Mouse (Mus musculus) kidney, embryonic 14.5 days (tissue): ENCODE measurements around the gene Lsm7. TPM values are rescaled to one million over a fixed set of nuclear protein-coding genes. Genes with fewer than 3 reads are reported as not detected.
"Not testable (repeated sequence)": the region's sequence is repeated elsewhere in the genome, so short reads cannot be mapped to it uniquely, and the experiment has no call there.

Experiments used
- ATAC-seq: fragments of 200-750 bp; cut with Nextera tagmentation; 2 replicates; pipeline ENCODE4 v1.8.0; 2017; ENCODE audit warnings: moderate number of reproducible peaks, mild to moderate bottlenecking, moderate TSS enrichment, moderate library complexity; ENCODE audit not compliant: low FRiP score, low TSS enrichment
- H3K27ac ChIP-seq: fragments of 300-500 bp; sonication (generic); 2 replicates; pipeline ENCODE4 v1.5.1; 2014; ENCODE audit warnings: low read depth, mild to moderate bottlenecking, low read length, moderate library complexity, mixed read lengths
- H3K27me3 ChIP-seq: fragments of 300-500 bp; sonication (generic); 2 replicates; pipeline ENCODE4 v1.6.1; 2014; ENCODE audit warnings: mild to moderate bottlenecking, low read length; ENCODE audit not compliant: control insufficient read depth, insufficient read depth
- H3K36me3 ChIP-seq: fragments of 300-500 bp; sonication (generic); 2 replicates; pipeline ENCODE4 v1.6.1; 2014; ENCODE audit warnings: low read length, mixed read lengths; ENCODE audit not compliant: control insufficient read depth, insufficient read depth
- H3K4me1 ChIP-seq: fragments of 300-500 bp; sonication (generic); 2 replicates; pipeline ENCODE4 v1.6.1; 2014; ENCODE audit warnings: low read length, mixed read lengths; ENCODE audit not compliant: control insufficient read depth, insufficient read depth
- H3K4me2 ChIP-seq: fragments of 300-500 bp; sonication (generic); replicated peaks from 2 replicates; pipeline ENCODE4 v1.6.1; 2014; ENCODE audit warnings: low read depth, mild to moderate bottlenecking, low read length
- H3K4me3 ChIP-seq: fragments of 300-500 bp; sonication (generic); 2 replicates; pipeline ENCODE4 v1.5.1; 2014; ENCODE audit warnings: mild to moderate bottlenecking, low read length
- H3K9ac ChIP-seq: fragments of 300-500 bp; sonication (generic); 2 replicates; pipeline ENCODE4 v1.6.1; 2014; ENCODE audit warnings: low read depth, mild to moderate bottlenecking, low read length, moderate library complexity
- H3K9me3 ChIP-seq: fragments of 300-500 bp; sonication (generic); 2 replicates; pipeline ENCODE4 v1.6.1; 2016; ENCODE audit warnings: low read length; ENCODE audit not compliant: control insufficient read depth
- WGBS: fragments of 180-500 bp; shearing (Covaris S2); extraction: QIAGEN DNeasy Blood & Tissue Kit; methylation state at CpG from one replicate; pipeline ENCODE4 v1.1.7; 2014; 5-methylcytosine and 5-hydroxymethylcytosine counted together
- polyA plus RNA-seq: library from polyadenylated mRNA; unstranded; fragments of >200 nt; fragmentation: Nextera tagmentation; extraction: Ambion mirVana; gene quantifications from 2 replicates; pipeline ENCODE4 v1.2.1, GENCODE M21; 2014

Lsm7 gene
- polyA plus RNA-seq, 1 experiment from 2014 or later: 365 TPM

- WGBS: 45% methylated on average over 8 of the region's 8 CpGs
- H3K27me3 ChIP-seq: no peaks in the 10 kb centered on the region
- H3K9me3 ChIP-seq: no peaks in the 10 kb centered on the region
- peaks cover 5% of the 10 kb centered on the region; the same call in 1 of the 2 replicates for H3K4me1 ChIP-seq
- no peak overlapping the region for H3K4me2 ChIP-seq
- no peak overlapping the region for H3K4me3 ChIP-seq
- no peak overlapping the region for H3K27ac ChIP-seq
- peaks cover 5% of the 10 kb centered on the region; the same call in 1 of the 2 replicates for H3K36me3 ChIP-seq
- ATAC-seq: no peak
- no peak overlapping the region for H3K9ac ChIP-seq
Observed at GRCm38 (mm10) chr10:80823847-80824643, 31.0 kb downstream of the Lsm7 start.

DNA sequence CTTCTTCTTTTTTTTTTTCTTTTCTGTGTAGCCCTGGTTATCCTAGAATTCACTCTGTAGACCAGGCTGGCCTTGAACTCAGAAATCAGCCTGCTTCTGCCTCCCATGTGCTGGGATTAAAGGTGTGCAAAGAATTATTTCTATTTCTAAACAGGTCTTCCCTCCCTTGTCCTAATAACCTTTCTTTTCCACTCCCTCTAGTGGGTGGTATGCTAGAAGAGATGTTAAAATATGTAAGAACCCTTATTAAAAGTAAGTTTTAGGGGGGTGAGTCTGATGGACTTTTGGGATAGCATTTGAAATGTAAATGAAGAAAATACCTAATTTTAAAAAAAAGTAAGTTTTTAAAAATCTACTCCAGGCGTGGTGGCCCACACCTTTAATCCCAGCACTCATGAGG lies 31.7 kb downstream of the Lsm7 start:
- H3K4me2 ChIP-seq: no peak overlapping the region
- peaks cover 5% of the 10 kb centered on the region; the same call in 1 of the 2 replicates for H3K4me1 ChIP-seq
- ATAC-seq: no peak
- no peak overlapping the region for H3K9ac ChIP-seq
- no peak overlapping the region for H3K4me3 ChIP-seq
- whole genome bisulfite sequencing: 93% methylated on average over 1 of the region's 1 CpGs
- H3K27me3 ChIP-seq: no peaks in the 10 kb centered on the region
- H3K27ac ChIP-seq: no peak overlapping the region
- H3K9me3 ChIP-seq: no peaks in the 10 kb centered on the region
- peaks cover under 1% of the 10 kb centered on the region; the same call in 1 of the 2 replicates for H3K36me3 ChIP-seq

- 90% methylated on average over 5 of the region's 5 CpGs for WGBS
- Histone ChIP-seq H3K36me3 (no peaks in the 10 kb centered on the region), H3K4me1 (peaks cover 1% of the 10 kb centered on the region; the same call in 1 of the 2 replicates), H3K4me2 (no peak overlapping the region), H3K27ac (no peak overlapping the region), H3K9ac (no peak overlapping the region), H3K27me3 (no peaks in the 10 kb centered on the region), H3K4me3 (no peak overlapping the region), H3K9me3 (no peaks in the 10 kb centered on the region)
- ATAC-seq: no peak
Observed at GRCm38 (mm10) chr10:80822528-80822927, 32.5 kb downstream of the Lsm7 start.

- Histone ChIP-seq H3K27ac (no peak overlapping the region), H3K4me2 (no peak overlapping the region), H3K4me3 (no peak overlapping the region), H3K27me3 (no peaks in the 10 kb centered on the region), H3K9me3 (no peaks in the 10 kb centered on the region), H3K36me3 (no peaks in the 10 kb centered on the region), H3K4me1 (no peaks in the 10 kb centered on the region), H3K9ac (no peak overlapping the region)
- 41% methylated on average over 2 of the region's 2 CpGs for WGBS
- ATAC-seq: no peak
Observed at GRCm38 (mm10) chr10:80821991-80822390, 33.0 kb downstream of the Lsm7 start.

GRCm38 (mm10) chr10:80819406-80819805 lies 35.6 kb downstream of the Lsm7 start:
- Histone ChIP-seq H3K27ac (no peak overlapping the region), H3K27me3 (no peaks in the 10 kb centered on the region), H3K4me1 (no peaks in the 10 kb centered on the region), H3K4me3 (no peak overlapping the region), H3K4me2 (no peak overlapping the region), H3K36me3 (no peaks in the 10 kb centered on the region), H3K9ac (no peak overlapping the region), H3K9me3 (no peaks in the 10 kb centered on the region)
- ATAC-seq: no peak
- 64% methylated on average over 3 of the region's 3 CpGs for WGBS

GRCm38 (mm10) chr10:80818599-80819281 lies 36.3 kb downstream of the Lsm7 start:
- Histone ChIP-seq H3K4me1 (no peaks in the 10 kb centered on the region), H3K36me3 (no peaks in the 10 kb centered on the region), H3K27ac (no peak overlapping the region), H3K9me3 (no peaks in the 10 kb centered on the region), H3K4me2 (no peak overlapping the region), H3K4me3 (no peak overlapping the region), H3K9ac (no peak overlapping the region), H3K27me3 (no peaks in the 10 kb centered on the region)
- ATAC-seq: no peak
- WGBS: 61% methylated on average over 6 of the region's 6 CpGs

- H3K27ac ChIP-seq, H3K4me1 ChIP-seq, H3K4me3 ChIP-seq, H3K4me2 ChIP-seq, H3K36me3 ChIP-seq, ATAC-seq, H3K27me3 ChIP-seq, H3K9ac ChIP-seq, H3K9me3 ChIP-seq: not testable (repeated sequence)
- WGBS: 77% methylated on average over 7 of the region's 7 CpGs
Observed at GRCm38 (mm10) chr10:80817955-80818354, 37.1 kb downstream of the Lsm7 start.

DNA sequence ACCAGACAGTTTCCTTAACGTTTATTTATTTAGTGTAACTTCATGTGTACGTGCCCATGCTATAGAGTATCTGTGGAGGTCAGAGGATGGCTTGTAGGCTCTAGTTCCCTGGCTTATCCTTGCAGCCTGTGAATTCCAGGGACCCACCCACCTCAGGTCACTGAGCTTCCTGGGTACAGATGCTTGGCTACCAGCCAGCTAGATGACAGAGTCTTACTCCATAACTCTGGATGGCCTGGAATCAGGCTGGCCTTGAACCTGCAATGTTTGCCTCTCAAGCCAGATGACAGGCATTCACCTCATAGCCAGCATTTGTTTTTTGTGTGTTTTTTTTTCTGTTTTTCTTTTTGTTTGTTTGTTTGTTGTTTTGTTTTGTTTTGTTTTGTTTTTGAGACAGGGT lies 37.8 kb downstream of the Lsm7 start:
- Histone ChIP-seq H3K4me1 (0 out of 2 replicates have a peak, but pooled peaks cover 2% of the 10 kb centered on the region), H3K9me3 (no peaks in the 10 kb centered on the region), H3K4me2 (no peak overlapping the region), H3K27ac (no peak overlapping the region), H3K4me3 (no peak overlapping the region), H3K27me3 (no peaks in the 10 kb centered on the region), H3K36me3 (no peaks in the 10 kb centered on the region), H3K9ac (no peak overlapping the region)
- no peak for ATAC-seq
- 51% methylated on average over 2 of the region's 2 CpGs for WGBS

DNA sequence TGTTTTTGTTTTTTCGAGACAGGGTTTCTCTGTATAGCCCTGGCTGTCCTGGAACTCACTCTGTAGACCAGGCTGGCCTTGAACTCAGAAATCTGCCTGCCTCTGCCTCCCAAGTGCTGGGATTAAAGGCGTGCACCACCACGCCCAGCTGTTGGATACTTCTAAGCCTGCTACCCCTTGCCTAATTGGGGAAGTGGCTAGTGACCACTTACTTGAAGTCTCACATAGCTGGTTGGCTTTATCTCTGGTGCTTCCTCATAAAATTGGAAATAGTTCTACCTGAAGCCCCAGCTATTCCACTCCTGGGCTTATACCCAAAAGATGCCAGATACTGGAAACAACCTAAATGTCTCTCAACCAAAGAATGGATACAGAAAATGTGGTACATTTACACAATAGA lies 38.7 kb downstream of the Lsm7 start:
- not testable (repeated sequence) for H3K9ac ChIP-seq, H3K9me3 ChIP-seq, H3K36me3 ChIP-seq, H3K27me3 ChIP-seq, H3K4me3 ChIP-seq, H3K27ac ChIP-seq, ATAC-seq, H3K4me1 ChIP-seq, H3K4me2 ChIP-seq
- 90% methylated on average over 3 of the region's 3 CpGs for WGBS
